Mouse (Mus musculus) limb, embryonic 11.5 days (tissue): ENCODE measurements around the gene Slco2b1. TPM values are rescaled to one million over a fixed set of nuclear protein-coding genes. Genes with fewer than 3 reads are reported as not detected.

Experiments used
- ATAC-seq: fragments of 200-750 bp; cut with Nextera tagmentation; 2 replicates; pipeline ENCODE4 v1.8.0; 2017; ENCODE audit warnings: low read depth; ENCODE audit not compliant: insufficient number of reproducible peaks, low FRiP score, low TSS enrichment
- DNase-seq: peaks from one replicate; pipeline ENCODE4 v3.0.0-alpha.2; 2015; ENCODE audit warnings: low spot score
- H3K27ac ChIP-seq: fragments of 300-500 bp; sonication (generic); replicated peaks from 2 replicates; pipeline ENCODE4 v1.5.1; 2014; ENCODE audit warnings: low read depth, mild to moderate bottlenecking, low read length
- H3K27me3 ChIP-seq: fragments of 300-500 bp; sonication (generic); 2 replicates; pipeline ENCODE4 v1.6.1; 2014; ENCODE audit warnings: mild to moderate bottlenecking, low read length, mixed read lengths; ENCODE audit not compliant: control insufficient read depth, insufficient read depth
- H3K36me3 ChIP-seq: fragments of 300-500 bp; sonication (generic); 2 replicates; pipeline ENCODE4 v1.6.1; 2014; ENCODE audit warnings: mild to moderate bottlenecking, low read length, moderate library complexity, mixed read lengths; ENCODE audit not compliant: control insufficient read depth, insufficient read depth
- H3K4me1 ChIP-seq: fragments of 300-500 bp; sonication (generic); 2 replicates; pipeline ENCODE4 v1.6.1; 2014; ENCODE audit warnings: low read length, mixed read lengths; ENCODE audit not compliant: control insufficient read depth, insufficient read depth
- H3K4me2 ChIP-seq: fragments of 300-500 bp; sonication (generic); 2 replicates; pipeline ENCODE4 v1.6.1; 2014; ENCODE audit warnings: low read depth, mild to moderate bottlenecking, moderate library complexity; ENCODE audit not compliant: severe bottlenecking
- H3K4me3 ChIP-seq: fragments of 300-500 bp; sonication (generic); 2 replicates; pipeline ENCODE4 v1.5.1; 2014; ENCODE audit warnings: low read depth, low read length
- H3K9ac ChIP-seq: fragments of 300-500 bp; sonication (generic); 2 replicates; pipeline ENCODE4 v1.6.1; 2014; ENCODE audit warnings: mild to moderate bottlenecking, low read length
- H3K9me3 ChIP-seq: fragments of 300-500 bp; sonication (generic); 2 replicates; pipeline ENCODE4 v1.6.1; 2016; ENCODE audit warnings: low read length; ENCODE audit not compliant: control insufficient read depth
- WGBS: fragments of 180-500 bp; shearing (Covaris S2); extraction: QIAGEN DNeasy Blood & Tissue Kit; methylation state at CpG from one replicate; pipeline ENCODE4 v1.1.7; 2014; 5-methylcytosine and 5-hydroxymethylcytosine counted together
- polyA plus RNA-seq: library from polyadenylated mRNA; unstranded; fragments of >200 nt; fragmentation: Nextera tagmentation; extraction: Ambion mirVana; gene quantifications from 2 replicates; pipeline ENCODE4 v1.2.1, GENCODE M21; 2014

Slco2b1 gene
- polyA plus RNA-seq, 1 experiment from 2014 or later: 0.79 TPM

DNA sequence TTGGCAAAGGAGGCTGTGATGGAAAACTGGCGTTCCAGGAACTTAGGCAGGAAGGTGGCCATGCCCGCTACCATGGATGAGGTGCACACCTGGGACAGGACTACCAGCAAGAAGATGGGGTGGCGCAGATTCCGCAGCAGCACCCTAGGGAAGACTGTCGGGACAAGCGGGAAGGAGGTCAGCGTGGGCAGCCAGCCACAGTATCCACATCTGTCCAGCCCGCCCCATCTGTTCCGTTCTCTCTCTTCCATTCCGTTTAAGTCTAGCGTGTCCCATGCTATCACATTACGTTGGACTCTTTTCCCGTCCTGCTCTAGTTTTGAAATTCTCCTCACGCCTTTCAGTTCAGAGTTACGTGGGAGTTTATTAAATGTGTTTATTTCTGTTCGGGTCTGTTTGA lies 44.0 kb downstream of the Slco2b1 start:
- 86% methylated on average over 16 of the region's 16 CpGs for WGBS
- 0 out of 2 replicates have a peak, but pooled peaks cover 3% of the 10 kb centered on the region for H3K4me1 ChIP-seq
- H3K9me3 ChIP-seq: no peaks in the 10 kb centered on the region
- no peak overlapping the region for H3K4me3 ChIP-seq
- H3K36me3 ChIP-seq: no peaks in the 10 kb centered on the region
- DNase-seq (no peak), ATAC-seq (no peak)
- no peak overlapping the region for H3K4me2 ChIP-seq
- no peaks in the 10 kb centered on the region for H3K27me3 ChIP-seq
- H3K27ac ChIP-seq: no peak overlapping the region
- no peak overlapping the region for H3K9ac ChIP-seq

DNA sequence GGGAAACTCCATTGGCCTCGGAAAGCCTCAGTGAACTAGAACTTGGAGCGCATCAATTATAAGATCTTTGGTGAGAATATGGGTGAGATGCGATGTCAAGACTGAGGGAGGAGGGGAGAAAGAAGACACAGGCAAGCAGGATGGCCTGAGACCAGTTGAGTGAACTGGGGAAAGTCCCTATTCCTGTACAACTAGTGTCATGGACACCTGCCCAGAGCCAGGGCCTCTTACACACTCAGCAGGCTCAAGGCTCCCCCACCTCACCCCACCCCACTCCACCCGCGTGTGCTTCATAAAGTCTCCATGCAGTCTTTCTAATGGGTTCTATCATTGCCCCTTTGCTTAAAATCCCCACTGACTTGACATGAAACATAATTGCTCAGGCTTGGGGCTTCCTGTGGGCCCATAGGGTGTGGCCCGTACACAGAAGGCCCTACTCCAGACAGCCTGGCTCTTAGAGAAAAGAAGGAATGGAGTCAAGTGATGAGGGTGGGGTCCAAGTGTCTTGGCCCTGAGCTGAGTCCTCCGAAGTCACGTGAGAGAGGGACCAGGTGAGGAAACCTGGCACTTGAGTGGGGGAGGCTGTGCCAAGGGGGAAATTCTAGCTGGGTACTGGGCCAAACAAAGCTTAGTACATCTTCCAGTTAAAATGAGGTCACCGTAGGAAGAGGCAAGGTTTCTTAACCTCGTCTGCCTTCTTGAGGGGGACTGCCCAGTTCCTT lies 45.2 kb downstream of the Slco2b1 start:
- no peak for DNase-seq
- Histone ChIP-seq H3K27me3 (no peaks in the 10 kb centered on the region), H3K9me3 (no peaks in the 10 kb centered on the region), H3K27ac (no peak overlapping the region), H3K9ac (no peak overlapping the region), H3K4me1 (0 out of 2 replicates have a peak, but pooled peaks cover 3% of the 10 kb centered on the region), H3K4me2 (no peak overlapping the region), H3K4me3 (no peak overlapping the region), H3K36me3 (no peaks in the 10 kb centered on the region)
- ATAC-seq: no peak
- 92% methylated on average over 10 of the region's 10 CpGs for WGBS

DNA sequence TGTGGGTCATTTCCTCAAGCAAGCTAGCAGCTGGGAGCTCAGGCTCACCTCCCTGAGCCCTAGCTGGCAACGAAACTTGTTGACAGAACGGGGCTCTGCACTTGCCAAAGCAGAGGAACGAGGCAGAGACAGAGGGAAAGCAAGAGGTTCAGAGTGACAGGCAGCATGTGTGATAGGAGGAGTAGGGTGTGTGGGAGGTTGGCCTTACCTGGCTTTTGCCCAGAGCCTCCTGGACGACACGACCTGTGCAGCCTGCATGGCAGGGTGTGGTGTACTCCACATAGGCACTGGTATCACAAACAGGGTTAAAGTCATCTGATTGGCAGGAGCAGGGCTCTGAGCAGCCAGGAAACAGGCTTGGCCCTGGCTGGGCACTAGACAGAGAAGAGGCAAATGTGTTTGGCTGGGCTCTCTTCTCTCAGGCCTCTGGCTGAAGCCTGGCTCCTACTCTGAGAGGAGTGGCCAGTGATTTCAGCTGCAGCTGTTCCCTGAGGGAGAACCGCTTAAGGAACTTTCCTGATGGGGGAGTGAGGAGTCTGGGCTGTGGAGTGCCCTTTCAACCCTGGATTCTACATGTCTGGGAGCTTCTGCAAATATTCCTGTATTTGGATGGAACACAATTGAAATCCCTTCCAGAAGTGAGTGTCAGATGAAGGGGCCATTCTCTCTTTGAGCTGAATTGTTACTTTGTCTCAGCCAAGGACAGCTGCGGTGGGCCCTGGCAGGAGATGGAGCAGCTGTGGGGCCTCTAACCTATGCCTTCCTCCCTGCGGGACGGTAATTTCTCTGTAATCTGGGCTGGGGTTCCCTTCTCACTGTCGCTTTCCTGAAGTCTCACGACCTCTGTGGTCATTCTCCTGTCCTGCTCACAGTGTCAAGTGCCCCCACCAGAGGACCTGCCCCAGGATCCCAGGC lies 46.3 kb downstream of the Slco2b1 start:
- DNase-seq (no peak), ATAC-seq (no peak)
- H3K36me3 ChIP-seq: no peaks in the 10 kb centered on the region
- 0 out of 2 replicates have a peak, but pooled peaks cover 3% of the 10 kb centered on the region for H3K4me1 ChIP-seq
- H3K4me3 ChIP-seq: no peak overlapping the region
- no peaks in the 10 kb centered on the region for H3K9me3 ChIP-seq
- no peak overlapping the region for H3K27ac ChIP-seq
- no peak overlapping the region for H3K9ac ChIP-seq
- no peaks in the 10 kb centered on the region for H3K27me3 ChIP-seq
- no peak overlapping the region for H3K4me2 ChIP-seq
- WGBS: 60% methylated on average over 11 of the region's 11 CpGs

DNA sequence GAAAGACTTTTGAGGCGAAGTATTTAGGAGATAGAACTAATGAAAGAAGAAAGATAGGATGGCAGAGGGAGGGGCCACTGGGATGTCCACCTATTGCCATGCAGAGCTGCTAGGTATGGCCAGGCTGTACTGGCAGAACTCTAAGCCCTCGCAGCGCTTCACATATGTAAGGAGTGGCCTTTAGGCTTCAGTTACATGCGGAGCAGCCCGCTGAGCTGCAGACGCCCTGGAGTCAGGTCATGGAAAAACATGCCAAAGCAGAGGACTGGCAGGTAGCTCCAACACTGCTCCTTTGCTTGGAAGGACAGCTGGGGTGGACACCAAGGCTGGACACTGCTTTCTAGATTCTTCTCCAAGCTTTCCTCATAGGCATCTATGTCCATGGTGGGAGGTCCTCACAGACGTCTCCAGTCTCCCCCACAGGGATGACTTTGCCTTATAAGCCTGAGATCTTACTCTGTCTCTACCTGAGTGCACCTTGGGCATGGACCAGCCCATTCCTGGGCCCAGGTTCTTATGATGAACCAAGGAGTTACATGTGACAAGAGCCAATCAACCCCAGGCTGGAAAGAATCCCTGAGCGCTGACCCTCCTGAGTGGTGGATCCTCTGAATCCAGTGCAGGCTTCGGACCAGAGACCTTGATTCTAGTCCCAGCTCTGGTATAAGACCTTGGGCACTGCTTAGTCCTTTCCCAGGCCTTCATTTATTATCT lies 47.5 kb downstream of the Slco2b1 start:
- Histone ChIP-seq H3K4me3 (no peak overlapping the region), H3K27me3 (no peaks in the 10 kb centered on the region), H3K4me1 (no peaks in the 10 kb centered on the region), H3K9me3 (no peaks in the 10 kb centered on the region), H3K9ac (no peak overlapping the region), H3K4me2 (no peak overlapping the region), H3K36me3 (no peaks in the 10 kb centered on the region), H3K27ac (no peak overlapping the region)
- 88% methylated on average over 9 of the region's 9 CpGs for WGBS
- DNase-seq: no peak
- no peak for ATAC-seq

DNA sequence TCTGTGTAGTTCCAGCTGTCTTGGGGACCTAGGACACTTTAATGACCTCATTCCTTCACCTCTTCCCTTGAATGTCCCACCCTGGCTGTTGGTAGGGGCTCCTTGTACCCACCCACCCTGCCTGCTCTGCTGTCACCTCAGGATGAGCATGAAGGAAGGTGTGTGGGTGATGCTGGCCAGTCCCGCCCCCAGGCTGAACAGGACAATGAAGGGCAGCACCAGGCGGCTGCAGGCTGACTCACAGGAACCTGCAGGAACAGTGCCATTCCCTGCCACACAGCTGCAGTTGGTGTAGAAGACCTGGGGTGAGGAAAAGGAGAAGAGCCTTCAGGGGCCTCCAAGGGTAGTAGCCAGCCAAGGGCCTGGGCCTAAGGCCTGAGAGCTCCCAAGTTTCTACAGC lies 48.8 kb downstream of the Slco2b1 start:
- DNase-seq: no peak
- H3K27ac ChIP-seq: no peak overlapping the region
- no peaks in the 10 kb centered on the region for H3K9me3 ChIP-seq

DNA sequence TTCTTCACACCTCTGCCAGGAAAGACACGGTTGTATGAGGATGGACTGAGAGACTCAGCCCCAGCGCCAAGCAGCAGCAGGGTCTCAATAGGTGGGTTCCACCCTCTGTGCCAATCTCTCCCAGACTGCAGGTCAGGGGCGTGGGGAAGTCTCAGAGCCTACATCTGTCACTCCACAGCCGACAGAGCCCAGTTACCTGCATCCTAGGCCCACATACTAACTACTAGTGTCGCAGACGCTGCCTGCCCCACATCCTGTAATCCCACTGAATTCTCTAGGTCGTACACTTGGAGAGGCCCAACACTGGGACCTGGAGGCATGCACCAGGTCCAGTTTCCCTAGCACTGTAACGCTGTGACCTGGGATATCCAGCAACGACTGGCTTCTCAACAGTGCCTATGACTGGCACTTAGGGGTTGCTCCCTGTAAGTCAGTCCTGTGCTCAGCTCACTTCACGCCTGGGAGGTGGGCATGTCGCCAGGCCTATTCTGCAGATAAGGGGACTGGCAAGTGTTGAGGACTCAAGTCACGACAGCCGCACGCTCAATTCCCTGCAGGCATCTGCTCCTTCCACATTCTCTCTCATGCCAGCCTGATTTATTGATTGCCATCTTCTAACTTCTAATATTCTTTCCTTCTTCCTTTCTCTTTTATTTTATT lies 49.4 kb downstream of the Slco2b1 start:
- 76% methylated on average over 14 of the region's 14 CpGs for WGBS
- H3K27me3 ChIP-seq: no peaks in the 10 kb centered on the region
- no peak overlapping the region for H3K4me3 ChIP-seq

More for the DNA sequence above, 48.8 kb downstream of the Slco2b1 start:
- Histone ChIP-seq H3K4me1 (no peaks in the 10 kb centered on the region), H3K9ac (no peak overlapping the region), H3K36me3 (no peaks in the 10 kb centered on the region), H3K4me2 (no peak overlapping the region), H3K27me3 (no peaks in the 10 kb centered on the region), H3K4me3 (no peak overlapping the region)
- WGBS: 61% methylated on average over 2 of the region's 2 CpGs
- ATAC-seq: no peak

DNA sequence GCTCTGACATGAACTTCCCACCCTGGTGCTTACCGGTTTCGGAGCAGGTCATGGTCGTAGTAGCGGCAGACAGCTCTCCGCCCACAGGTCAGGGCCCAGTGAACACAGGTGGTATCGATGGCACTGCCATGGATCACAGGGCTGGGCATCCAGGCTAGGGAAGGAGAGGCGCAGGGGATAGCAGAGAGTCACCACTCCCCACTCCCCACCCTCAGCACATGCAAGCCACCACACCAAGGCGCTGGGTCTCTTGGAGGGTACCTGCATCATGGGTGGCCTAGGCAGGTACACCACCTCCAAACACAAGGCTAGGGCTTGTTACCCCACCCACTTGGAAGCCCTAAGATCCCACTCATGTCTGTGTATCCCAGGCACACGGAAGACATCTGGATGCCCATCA lies 50.1 kb downstream of the Slco2b1 start:
- H3K36me3 ChIP-seq: no peaks in the 10 kb centered on the region
- H3K4me3 ChIP-seq: no peak overlapping the region
- H3K4me2 ChIP-seq: no peak overlapping the region
- H3K9me3 ChIP-seq: no peaks in the 10 kb centered on the region
- WGBS: 88% methylated on average over 9 of the region's 9 CpGs
- no peaks in the 10 kb centered on the region for H3K4me1 ChIP-seq
- no peak overlapping the region for H3K27ac ChIP-seq
- ATAC-seq (no peak), DNase-seq (no peak)
- no peaks in the 10 kb centered on the region for H3K27me3 ChIP-seq
- no peak overlapping the region for H3K9ac ChIP-seq

More for the DNA sequence above, 49.4 kb downstream of the Slco2b1 start:
- Histone ChIP-seq H3K27ac (no peak overlapping the region), H3K9me3 (no peaks in the 10 kb centered on the region), H3K36me3 (no peaks in the 10 kb centered on the region), H3K4me2 (no peak overlapping the region), H3K9ac (no peak overlapping the region), H3K4me1 (no peaks in the 10 kb centered on the region)
- no peak for DNase-seq
- no peak for ATAC-seq
